Mouse (Mus musculus) cerebral cortex, adult 2 months (tissue): ENCODE measurements around the gene Tcea2.

Source experiments
- WGBS: fragments of 180-500 bp; shearing (Covaris S2); methylation state at CpG from one replicate; pipeline ENCODE4 v1.1.7; 2018; 5-methylcytosine and 5-hydroxymethylcytosine counted together

The Tcea2 gene

GRCm38 (mm10) chr2:181679951-181680715 lies at the start of gene Tcea2:
Gene Tcea2, plus strand, starts transcription at chr2:181680310.
- WGBS, result under 1% methylated on average over 69 of the region's 69 CpGs

GRCm38 (mm10) chr2:181632624-181633023 lies 47.5 kb upstream of the Tcea2 start:
- 78% methylated on average over 6 of the region's 6 CpGs for WGBS

GRCm38 (mm10) chr2:181635865-181636264 lies 44.2 kb upstream of the Tcea2 start:
- WGBS, result 88% methylated on average over 3 of the region's 3 CpGs

DNA sequence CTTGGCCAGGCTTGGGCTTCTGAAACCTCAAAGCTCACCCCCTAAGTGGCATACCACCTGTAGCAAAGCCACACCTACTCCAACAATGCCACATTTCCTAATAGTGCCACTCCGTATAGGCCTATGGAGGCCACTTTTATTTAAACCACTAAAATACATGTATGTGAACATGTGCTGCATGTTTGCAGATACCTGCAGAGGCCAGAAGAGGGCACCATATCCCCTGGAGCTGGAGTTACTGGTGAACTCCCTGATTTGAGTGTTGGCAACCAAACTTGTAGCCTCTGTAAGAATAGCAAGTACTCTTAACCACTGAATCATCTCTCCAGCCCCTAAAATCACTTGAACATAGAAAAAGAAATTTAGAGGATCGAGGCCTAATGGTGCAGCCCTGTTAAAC lies 35.7 kb upstream of the Tcea2 start:
- WGBS, result 90% methylated on average over 2 of the region's 2 CpGs

- 80% methylated on average over 3 of the region's 3 CpGs for WGBS
Observed at GRCm38 (mm10) chr2:181645666-181646065, 34.4 kb upstream of the Tcea2 start.

DNA sequence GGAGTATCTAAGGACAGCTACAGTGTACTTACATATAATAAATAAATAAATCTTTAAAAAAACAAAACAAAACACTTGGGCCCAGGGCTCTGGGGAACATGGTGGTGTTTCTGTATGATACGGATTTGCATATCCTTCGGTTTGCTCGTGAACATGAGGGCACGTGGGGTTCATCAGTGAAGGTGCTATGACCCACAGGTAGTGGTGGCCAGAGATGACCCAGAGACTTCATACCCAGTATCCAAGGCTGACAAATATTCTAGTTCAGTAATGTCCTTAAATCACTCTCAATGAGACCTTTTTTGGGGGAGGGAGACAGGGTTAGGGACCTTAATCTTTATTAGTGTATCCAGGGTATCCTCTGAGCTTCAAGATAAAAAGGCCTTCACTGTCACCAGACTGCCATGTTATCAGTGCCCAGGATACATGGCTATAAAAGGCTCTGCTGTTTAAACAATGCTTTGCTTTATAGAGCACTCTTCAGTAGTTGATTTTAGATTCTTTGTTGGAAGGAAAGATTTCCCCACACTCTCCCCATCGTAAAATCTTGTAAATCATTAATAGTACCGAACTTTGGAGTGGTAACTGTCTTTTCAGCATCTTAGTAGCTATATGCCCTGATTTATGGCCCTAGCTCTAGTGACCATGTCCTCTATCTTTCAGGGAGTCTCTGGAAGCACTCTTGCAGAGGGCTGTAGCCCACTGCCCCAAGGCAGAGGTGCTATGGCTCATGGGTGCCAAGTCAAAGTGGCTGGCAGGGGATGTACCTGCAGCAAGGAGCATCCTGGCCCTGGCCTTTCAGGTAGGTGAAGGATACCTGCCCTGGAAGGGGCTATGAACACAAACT lies 33.3 kb upstream of the Tcea2 start:
- 92% methylated on average over 6 of the region's 6 CpGs for WGBS

DNA sequence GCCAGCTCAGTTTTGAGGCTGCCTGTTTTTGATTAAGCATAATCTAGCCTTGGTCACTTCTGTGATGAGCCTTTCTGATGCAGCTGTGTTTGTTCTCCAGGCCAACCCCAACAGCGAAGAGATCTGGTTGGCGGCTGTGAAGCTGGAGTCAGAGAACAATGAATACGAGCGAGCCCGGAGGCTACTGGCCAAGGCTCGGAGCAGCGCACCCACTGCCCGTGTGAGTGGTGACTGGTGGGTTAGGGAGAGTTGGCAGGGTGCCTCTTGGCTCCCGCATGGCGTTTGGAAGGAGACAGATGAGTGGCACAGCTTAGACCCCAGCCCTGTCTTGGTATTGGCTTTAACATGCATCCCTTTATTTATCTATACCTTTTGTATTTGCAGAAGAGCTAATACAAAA lies 31.2 kb upstream of the Tcea2 start:
- WGBS, result 59% methylated on average over 10 of the region's 10 CpGs

DNA sequence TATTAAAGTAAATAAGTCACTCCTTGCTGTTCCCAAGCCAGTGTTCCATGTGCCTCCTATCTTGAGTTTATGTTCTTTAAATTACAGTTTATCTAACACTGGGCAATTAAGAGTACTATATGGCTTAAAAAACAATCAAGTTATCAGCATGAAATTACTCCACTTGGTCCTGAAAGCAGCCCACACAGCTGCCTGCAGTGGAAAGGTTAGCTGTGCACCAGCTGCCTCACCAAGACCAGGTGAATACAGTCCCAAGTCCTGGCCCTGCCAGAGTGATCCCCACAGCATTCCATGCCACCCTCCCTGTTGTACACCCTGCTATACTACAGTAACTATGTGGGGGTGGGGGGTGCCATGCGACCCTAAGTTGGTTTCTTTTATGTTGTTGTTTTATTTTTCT lies 26.6 kb upstream of the Tcea2 start:
- WGBS, result 78% methylated on average over 1 of the region's 1 CpGs

DNA sequence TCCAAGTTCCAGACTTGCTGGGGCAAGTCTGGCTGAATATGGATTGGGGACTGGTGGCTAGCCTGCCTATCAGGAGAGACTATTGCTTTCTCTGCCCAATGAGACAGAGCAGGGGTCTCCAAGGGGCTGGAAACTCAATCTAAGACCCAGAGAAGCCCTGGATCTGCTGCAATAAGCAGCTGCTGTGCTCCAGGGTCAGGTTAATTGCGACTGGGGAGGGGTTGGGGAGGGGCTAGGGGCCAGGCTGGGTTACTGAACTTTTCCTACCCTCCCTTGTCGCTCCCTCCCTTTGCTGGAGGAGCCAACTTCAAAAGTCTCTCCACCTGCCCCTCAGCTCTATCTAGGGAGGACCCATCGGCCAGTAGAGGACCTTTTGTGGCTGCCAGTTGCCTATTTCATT lies 23.4 kb upstream of the Tcea2 start, which contains the start of gene Gm29797:
Gene Gm29797 (plus strand): TSS at position 301 of the 400 bp plus-strand sequence.
- WGBS, result 82% methylated on average over 3 of the region's 3 CpGs

DNA sequence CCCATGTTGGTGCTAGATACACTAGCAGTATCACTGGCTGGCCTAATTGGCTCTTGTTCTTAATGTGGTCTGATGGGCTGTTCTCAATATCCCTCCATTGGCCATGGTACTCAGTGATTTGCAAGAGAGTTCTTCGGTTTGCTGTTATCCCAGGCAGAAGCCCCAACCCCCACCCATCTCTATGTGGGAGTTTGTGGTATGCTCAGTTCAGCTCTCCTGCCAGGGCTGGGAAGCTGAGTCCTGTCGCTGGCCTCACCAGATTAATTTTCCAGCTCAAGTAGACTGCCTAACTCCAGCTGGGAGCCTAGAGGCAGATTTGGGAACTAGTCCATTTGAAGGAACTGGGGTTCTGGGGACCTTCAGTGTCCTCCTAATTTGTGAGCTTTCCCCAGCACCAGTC lies 22.7 kb upstream of the Tcea2 start:
- WGBS, result 26% methylated on average over 2 of the region's 2 CpGs

GRCm38 (mm10) chr2:181658528-181658927 lies 21.6 kb upstream of the Tcea2 start:
- WGBS, result 83% methylated on average over 7 of the region's 7 CpGs

- WGBS, result 34% methylated on average over 17 of the region's 17 CpGs
Observed at GRCm38 (mm10) chr2:181658930-181659555, 21.1 kb upstream of the Tcea2 start.

GRCm38 (mm10) chr2:181659609-181660055 lies 20.5 kb upstream of the Tcea2 start:
- WGBS, result 4% methylated on average over 9 of the region's 9 CpGs

DNA sequence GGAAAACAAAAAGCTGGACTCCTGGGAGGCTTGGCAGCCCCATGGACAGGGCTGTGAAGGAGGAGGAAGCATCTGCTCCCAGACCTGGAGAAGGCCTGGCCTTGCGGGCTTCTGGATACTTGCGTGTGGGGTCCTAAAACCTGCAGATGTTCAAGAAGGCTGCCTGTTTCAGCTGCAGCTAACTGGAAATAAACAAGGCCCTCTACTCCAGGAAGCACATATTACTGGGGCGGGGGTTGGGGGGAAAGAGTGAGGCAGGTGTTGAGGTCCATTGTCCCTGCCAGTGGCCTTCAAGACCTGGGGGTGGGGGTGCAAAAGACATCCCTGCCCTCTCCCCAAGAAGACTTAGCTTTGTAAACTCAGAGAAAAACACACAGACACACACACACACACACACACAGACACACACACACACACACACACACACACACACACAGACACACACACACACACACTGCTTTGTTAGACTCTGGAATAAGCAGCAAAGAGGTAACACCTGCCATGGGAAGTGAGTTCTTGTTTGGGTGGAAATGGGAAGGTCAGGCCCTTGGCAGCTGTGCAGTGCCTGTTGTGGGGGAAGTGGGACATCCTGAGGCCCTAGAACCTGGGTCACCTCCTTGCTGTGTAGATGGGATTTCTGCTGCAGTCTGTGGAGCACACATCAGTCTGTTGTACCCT lies 17.4 kb upstream of the Tcea2 start:
- 90% methylated on average over 3 of the region's 3 CpGs for WGBS

DNA sequence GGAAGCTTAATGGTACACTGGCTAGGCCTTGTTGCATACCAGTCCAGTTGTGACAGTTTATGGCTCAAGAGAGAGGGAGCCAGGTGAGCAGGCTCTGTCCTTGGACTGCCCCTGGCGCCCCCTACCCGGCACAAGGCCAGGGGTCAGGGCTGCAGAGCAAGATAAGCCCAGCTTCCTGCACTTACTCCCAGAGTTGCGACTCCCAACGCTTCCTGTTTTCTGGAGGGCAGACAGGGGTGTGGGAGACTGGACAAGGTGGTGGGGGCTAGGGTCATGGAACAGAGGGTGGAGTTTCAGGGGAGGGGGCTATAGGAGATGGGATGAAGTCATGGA lies 16.8 kb upstream of the Tcea2 start:
- WGBS, result 44% methylated on average over 4 of the region's 4 CpGs

DNA sequence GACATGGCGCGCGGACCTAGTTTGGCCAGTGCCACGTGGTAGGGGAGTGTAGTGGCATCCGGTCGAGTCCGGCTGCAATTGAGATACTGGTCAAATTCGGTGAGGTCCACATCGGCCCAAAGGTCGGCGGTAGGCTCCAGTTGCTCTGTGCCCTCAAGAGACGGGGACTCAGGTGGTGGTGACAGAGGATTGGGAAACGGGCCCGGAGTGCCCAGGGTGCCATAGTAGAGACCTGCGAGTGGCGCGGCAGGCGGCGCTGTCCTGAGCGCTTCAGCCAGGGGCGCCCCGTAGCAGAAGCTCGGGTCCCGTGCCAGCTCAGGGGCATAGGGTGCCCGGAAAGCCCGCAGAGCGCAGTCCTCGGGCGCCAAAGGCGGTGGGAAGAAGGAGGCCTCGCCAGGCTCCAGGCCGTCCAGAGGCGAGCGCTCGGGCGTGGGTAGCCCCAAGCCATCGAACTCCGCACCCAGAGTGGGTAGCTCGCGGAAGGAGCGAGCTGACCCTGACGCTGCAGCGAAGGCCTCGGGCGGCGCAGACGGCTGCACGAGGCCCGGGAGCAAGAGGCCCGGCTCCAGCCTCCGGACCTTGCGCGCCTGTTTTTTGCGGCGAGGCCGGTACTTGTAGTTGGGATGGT lies 9.7 kb upstream of the Tcea2 start:
- WGBS, result 10% methylated on average over 56 of the region's 56 CpGs

DNA sequence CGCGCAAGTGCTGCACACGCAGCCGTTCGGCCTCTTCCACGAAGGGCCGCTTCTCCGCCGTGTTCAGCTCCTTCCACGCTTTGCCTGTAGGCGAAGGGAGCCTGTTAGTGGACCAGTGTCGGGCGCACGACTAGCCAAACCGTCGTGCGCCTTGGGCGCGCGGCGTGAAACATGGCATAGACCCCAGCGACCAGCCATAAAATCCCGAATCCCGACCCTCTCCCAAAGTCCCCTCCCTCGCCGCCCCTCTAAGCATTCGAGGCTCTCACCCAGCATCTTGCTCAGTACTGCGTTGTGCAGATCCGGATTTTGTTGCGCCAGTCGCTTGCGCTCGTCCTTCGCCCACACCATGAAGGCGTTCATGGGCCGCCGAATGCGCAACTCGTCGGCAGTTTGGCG lies 9.2 kb upstream of the Tcea2 start:
- WGBS, result 1% methylated on average over 41 of the region's 41 CpGs

- under 1% methylated on average over 42 of the region's 43 CpGs for WGBS
Observed at GRCm38 (mm10) chr2:181671326-181671725, 8.8 kb upstream of the Tcea2 start, which contains the start of gene Sox18. Gene Sox18, minus strand, starts transcription at chr2:181671640.

GRCm38 (mm10) chr2:181671984-181672383 lies 8.1 kb upstream of the Tcea2 start:
- 46% methylated on average over 7 of the region's 7 CpGs for WGBS

DNA sequence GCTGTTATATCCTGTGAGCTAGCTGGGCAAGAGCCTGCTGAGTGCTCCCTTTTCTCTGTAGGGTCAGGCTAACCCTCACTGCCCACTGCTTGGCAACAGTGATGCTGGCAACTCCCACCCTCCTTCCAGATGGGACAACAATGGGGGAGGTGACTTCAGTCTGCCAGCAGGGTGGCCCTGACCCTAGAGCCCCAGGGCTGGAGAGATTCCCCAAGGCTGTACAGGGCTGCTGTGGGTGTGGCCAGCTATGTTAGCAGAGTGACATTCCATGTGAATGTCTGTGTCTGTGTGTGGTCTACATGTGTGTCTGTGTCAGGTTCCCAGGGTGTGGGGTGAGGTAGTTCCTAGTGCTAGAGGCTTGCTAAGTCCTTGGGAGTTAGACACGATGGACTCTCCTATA lies 6.6 kb upstream of the Tcea2 start:
- WGBS, result 60% methylated on average over 1 of the region's 1 CpGs

GRCm38 (mm10) chr2:181674934-181675333 lies 5.2 kb upstream of the Tcea2 start:
- WGBS, result 76% methylated on average over 4 of the region's 4 CpGs
